Mouse (Mus musculus) embryonic facial prominence, embryonic 12.5 days (tissue): Measurements from ENCODE around the gene Ugt2b38. TPM values are rescaled to one million over a fixed set of nuclear protein-coding genes. Genes with fewer than 3 reads are reported as not detected.
"Not testable (repeated sequence)": the region's sequence is repeated elsewhere in the genome, so short reads cannot be mapped to it uniquely, and the experiment has no call there.

Experiments
- ATAC-seq: fragments of 200-750 bp; cut with Nextera tagmentation; 2 replicates; pipeline ENCODE4 v1.8.0; 2017; ENCODE audit not compliant: insufficient number of reproducible peaks, insufficient read depth, low FRiP score, low TSS enrichment
- H3K27ac ChIP-seq: fragments of 300-500 bp; sonication (generic); 2 replicates; pipeline ENCODE4 v1.5.1; 2016; ENCODE audit warnings: mild to moderate bottlenecking
- H3K27me3 ChIP-seq: fragments of 300-500 bp; sonication (generic); 2 replicates; pipeline ENCODE4 v1.6.1; 2016; ENCODE audit warnings: mild to moderate bottlenecking, moderate library complexity
- H3K36me3 ChIP-seq: fragments of 300-500 bp; sonication (generic); 2 replicates; pipeline ENCODE4 v1.6.1; 2016; ENCODE audit warnings: mild to moderate bottlenecking
- H3K4me1 ChIP-seq: fragments of 300-500 bp; sonication (generic); 2 replicates; pipeline ENCODE4 v1.6.1; 2016
- H3K4me2 ChIP-seq: fragments of 300-500 bp; sonication (generic); replicated peaks from 2 replicates; pipeline ENCODE4 v1.6.1; 2016; ENCODE audit warnings: mild to moderate bottlenecking, moderate library complexity
- H3K4me3 ChIP-seq: fragments of 300-500 bp; sonication (generic); 2 replicates; pipeline ENCODE4 v1.5.1; 2016; ENCODE audit warnings: mild to moderate bottlenecking
- H3K9ac ChIP-seq: fragments of 300-500 bp; sonication (generic); 2 replicates; pipeline ENCODE4 v1.6.1; 2016; ENCODE audit warnings: mild to moderate bottlenecking, moderate library complexity
- H3K9me3 ChIP-seq: fragments of 300-500 bp; sonication (generic); 2 replicates; pipeline ENCODE4 v1.6.1; 2016; ENCODE audit warnings: mild to moderate bottlenecking, moderate library complexity
- WGBS: fragments of 180-500 bp; shearing (Covaris S2); methylation state at CpG from one replicate; pipeline ENCODE4 v1.1.7; 2016; 5-methylcytosine and 5-hydroxymethylcytosine counted together
- polyA plus RNA-seq: library from polyadenylated mRNA; unstranded; fragments of >200 nt; fragmentation: Nextera tagmentation; extraction: Ambion mirVana; gene quantifications from 2 replicates; pipeline ENCODE4 v1.2.1, GENCODE M21; 2016

Gene Ugt2b38
- polyA plus RNA-seq, 1 experiment from 2014 or later, result not detected

DNA sequence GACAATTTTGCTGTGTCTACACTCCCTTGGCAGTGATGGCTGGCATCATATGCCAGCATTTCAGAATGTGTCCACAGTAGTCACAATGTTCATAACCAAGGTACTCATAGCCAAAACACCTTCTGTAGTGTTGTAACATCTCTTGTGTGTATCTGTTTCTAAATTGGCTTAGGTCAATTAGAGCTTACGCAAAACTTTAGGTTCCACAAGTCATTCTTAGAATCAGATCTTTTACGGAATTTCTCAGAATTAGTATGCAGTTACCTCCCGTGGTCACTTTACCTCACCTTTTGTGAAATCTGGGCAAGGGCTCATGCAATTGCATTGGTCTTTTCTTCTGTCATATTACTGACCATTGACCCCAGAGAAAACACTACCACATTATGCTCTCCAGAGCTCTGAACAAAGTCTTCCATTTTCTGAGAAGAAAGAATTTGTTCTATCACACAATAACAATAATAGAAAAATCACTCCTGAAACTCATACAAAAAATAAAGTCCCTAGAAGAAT, 48.1 kb downstream of the Ugt2b38 start:
- WGBS, result 88% methylated on average over 3 of the region's 3 CpGs
- H3K36me3 ChIP-seq, result no peaks in the 10 kb centered on the region
- H3K4me1 ChIP-seq, result no peaks in the 10 kb centered on the region
- no peak overlapping the region for H3K27ac ChIP-seq
- no peaks in the 10 kb centered on the region for H3K27me3 ChIP-seq
- ATAC-seq, result no peak
- H3K9ac ChIP-seq, result no peak overlapping the region
- no peak overlapping the region for H3K4me2 ChIP-seq
- no peaks in the 10 kb centered on the region for H3K9me3 ChIP-seq
- H3K4me3 ChIP-seq, result no peak overlapping the region

DNA sequence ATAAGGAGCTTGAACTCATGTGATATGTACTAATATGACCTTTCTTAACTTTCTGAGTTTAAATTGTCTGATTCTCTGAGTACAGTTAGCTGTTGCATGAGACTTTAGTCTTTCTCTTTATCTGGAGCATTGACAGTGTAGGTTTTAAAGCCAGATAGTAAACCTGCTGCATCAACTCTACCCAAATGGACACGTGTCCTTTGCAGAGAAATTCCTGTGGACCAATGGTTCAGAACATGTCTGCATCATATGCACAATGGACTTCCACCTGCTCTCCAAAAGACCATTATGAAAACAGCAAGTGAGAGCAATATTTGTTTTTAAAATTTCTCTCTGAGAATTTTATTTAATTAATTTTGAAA, 50.5 kb downstream of the Ugt2b38 start:
- Histone ChIP-seq H3K4me3 (no peak overlapping the region), H3K27me3 (no peaks in the 10 kb centered on the region), H3K9me3 (no peaks in the 10 kb centered on the region), H3K36me3 (no peaks in the 10 kb centered on the region), H3K9ac (no peak overlapping the region), H3K4me2 (no peak overlapping the region), H3K27ac (no peak overlapping the region), H3K4me1 (no peaks in the 10 kb centered on the region)
- 80% methylated on average over 1 of the region's 1 CpGs for WGBS
- ATAC-seq, result no peak

DNA sequence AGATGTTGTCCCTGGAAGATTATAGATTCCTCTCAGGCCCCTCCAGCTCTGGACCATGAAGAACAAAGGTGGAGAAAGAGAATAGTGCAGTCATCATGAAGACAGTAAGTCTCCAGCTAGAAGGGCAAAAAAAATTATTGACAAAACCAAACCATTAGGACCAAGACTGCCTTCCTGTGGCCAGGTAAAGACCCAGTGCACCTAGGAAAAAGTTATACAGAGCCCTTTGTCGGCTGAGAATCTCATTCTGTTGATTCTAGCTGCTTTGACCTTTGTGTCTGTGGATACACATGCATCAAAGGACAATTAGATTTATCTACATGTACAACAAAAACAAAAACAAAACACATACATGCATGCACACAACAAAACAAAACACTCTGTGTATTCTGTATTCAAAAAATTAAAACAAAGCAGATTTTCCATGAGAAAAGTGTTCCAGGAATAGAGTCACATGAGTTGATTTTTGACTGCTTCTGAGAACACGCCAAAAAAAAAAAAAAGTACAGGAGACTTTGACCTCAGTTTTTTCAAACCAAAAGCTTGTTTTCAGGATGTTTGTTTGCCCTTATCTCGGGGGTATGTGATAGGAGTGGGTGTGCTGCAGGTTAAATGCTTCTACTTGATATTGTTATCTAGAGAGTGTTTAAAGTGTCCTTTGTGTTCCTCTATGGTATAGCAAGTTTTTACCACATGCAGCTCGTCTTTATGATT, 51.1 kb downstream of the Ugt2b38 start:
- 76% methylated on average over 4 of the region's 4 CpGs for WGBS
- not testable (repeated sequence) for H3K9ac ChIP-seq, H3K4me3 ChIP-seq, H3K4me2 ChIP-seq, H3K27me3 ChIP-seq, H3K36me3 ChIP-seq, H3K9me3 ChIP-seq, H3K4me1 ChIP-seq, H3K27ac ChIP-seq, ATAC-seq

Other genes starting within 250 kb of the Ugt2b38 start
- gene Ugt2b37, start 169.4 kb downstream of the Ugt2b38 start, polyA plus RNA-seq, result not detected in 2 replicates
- not detected in 2 replicates for gene Ugt2a3, start 87.0 kb downstream of the Ugt2b38 start, polyA plus RNA-seq
- gene Ugt2a2, start 58.1 kb upstream of the Ugt2b38 start, polyA plus RNA-seq, result 0.45 TPM in 1 of 2 replicates, not detected in the other
- not detected in 2 replicates for gene Gm43638, start 62.6 kb upstream of the Ugt2b38 start, polyA plus RNA-seq
- 3.7 and 4.2 TPM in 2 replicates for gene Ugt2a1, start 66.7 kb upstream of the Ugt2b38 start, polyA plus RNA-seq
- 0.18 TPM in 1 of 2 replicates, not detected in the other for gene Sult1b1, start 114.0 kb upstream of the Ugt2b38 start, polyA plus RNA-seq
- gene Sult1d1, start 144.8 kb upstream of the Ugt2b38 start, polyA plus RNA-seq, result 0.24 TPM in 1 of 2 replicates, not detected in the other
- gene Sult1e1, start 167.4 kb upstream of the Ugt2b38 start, polyA plus RNA-seq, result 3.5 and 4.3 TPM in 2 replicates
- not detected in 2 replicates for gene Csn1s1, start 242.0 kb upstream of the Ugt2b38 start, polyA plus RNA-seq